Mouse (Mus musculus) MEL-GATA-1-ER (cell line): ENCODE measurements around the gene Zcchc24.
A peak's percentile ranks its signal among the peaks of the same experiment; 100 is the strongest.
"Not testable (repeated sequence)": the region's sequence is repeated elsewhere in the genome, so short reads cannot be mapped to it uniquely, and the experiment has no call there.

Experiments
- DNase-seq: peaks from one replicate; pipeline ENCODE4 v3.0.0-alpha.2; 2012; ENCODE audit warnings: low read depth; ENCODE audit errors: extremely low read depth

Zcchc24 gene

DNA sequence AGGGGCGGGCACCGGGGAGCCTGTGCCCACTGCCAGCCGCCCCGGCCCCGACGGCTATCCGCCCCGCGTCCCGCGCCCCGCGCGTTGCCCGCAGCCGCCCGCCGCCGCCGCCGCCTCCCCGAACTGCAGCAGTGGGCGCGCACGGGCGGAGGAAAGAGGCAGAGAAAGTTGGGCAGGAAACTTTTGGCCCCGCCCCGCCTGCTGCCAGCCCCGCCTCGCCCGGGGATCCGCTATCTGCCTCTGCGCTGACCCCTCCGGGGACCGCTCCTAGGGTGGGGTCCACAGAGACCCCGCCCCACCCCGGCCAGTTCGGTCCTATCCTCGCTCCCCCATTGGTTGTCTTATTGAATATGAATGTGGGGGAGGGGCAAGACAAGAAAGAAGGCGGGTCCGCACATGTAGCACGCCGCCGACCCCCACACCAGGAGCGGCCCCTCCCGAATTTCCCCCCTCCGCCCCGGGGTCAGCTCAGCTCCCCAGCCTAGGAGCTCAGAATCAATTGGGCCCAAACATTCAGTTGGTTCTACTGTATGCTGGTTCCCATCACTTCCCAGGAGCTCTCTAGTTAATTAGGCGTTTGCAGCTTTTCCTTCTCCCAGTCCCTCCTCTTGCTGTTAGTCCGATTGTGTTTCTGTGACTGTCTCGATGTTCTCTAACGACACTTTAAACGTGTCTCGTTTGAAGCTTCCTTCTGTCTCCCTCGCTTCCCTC, at the start of gene Zcchc24:
Gene Zcchc24, minus strand, starts transcription at position 125 of the 711 bp plus-strand sequence.
- DNase-seq: peak; percentile 77

DNA sequence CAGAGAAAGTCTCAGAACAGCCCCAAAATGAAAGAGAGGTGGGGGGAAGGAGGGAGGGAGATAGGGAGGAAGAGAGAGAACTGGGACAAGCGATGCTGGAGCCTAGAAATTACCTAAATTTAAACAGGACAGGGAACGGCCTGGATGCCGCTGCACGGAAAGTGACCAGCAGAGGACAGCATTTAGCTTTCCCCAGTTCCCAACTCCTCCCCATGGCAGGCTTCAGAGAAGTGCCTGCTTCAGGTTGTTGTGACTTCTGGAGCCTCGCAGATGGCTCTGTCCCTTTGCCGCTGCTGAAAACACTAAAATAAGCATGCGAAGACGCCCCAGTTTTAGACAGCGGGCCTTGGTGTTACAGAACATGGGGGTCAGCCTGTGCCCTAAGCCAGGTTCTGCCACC, 47.6 kb upstream of the Zcchc24 start:
- no peak for DNase-seq

DNA sequence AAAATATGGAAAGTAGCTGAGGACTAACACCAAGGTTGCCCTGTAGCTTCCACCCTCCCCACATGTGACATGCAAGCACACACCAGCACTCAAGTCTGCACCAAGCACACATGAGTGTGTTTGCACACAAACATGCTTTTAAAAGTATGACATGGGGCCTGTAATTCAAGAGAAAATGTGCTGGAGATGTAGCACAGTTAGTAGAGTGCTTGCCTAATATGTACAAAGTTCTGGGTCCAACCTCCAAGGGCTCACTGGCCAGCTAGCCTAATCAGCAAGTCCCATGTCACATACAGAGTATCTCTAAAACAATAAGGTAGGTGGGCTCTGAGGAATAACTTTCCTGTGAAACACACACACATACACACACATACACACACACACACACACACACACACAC, 45.3 kb upstream of the Zcchc24 start:
- no peak for DNase-seq

DNA sequence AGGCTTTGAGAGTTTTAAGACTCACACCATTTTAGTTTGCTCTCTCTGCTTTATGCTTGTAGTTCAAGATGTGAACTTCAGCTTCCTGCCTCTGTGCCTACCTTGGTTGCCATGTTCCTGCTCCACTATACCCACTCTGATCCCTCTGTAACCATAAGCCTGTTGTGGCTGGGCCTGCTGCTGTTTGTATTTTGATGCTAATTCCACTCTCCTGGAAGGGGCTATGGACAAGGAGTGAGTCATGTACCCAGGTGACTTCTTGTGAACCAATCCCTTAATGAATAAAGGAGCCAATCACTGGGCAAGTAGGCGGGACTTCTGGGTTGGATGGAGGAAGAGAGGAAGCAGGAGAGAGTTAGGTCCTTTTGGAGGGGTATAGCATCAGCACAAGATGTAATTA, 42.2 kb upstream of the Zcchc24 start:
- not testable (repeated sequence) for DNase-seq

DNA sequence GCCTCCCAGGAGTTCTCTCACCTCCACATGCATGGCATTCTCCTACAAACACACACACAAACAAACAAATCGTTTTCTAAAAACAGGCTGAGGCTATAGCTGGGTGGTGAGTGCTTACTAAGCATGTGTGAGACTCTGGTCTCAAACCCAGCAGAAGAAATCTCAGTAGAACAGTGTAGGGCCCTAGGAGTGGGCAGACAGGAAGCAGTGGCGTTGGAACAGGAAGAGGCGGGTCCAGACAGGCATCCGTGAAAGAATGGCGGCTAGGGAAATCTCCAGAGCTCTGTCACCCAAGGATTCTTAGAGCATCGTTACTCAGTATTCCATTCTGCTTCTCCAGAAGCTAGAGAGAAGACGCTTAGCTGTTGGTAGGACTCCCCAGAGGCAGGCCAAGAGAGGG, 37.7 kb upstream of the Zcchc24 start:
- no peak for DNase-seq

DNA sequence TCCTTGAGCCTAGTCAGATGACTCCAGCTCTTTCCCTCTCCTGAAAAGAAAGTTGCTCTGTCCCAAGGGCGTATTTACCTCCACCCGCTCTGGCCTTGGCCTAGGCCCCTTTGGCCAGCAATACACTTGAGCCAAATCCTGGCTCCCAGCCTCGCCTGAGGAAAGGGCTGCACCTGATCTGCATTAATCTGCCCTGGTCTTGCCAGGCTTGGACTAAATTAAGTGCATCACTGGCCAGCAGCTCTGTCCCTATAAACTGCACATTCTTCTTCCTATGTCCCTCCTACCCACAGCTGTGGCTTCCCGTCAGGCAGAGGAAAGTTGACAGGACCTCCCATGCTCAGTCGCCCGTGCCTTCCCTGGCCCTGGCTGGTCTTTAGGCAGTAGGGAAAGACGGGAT, 37.0 kb upstream of the Zcchc24 start:
- no peak for DNase-seq

DNA sequence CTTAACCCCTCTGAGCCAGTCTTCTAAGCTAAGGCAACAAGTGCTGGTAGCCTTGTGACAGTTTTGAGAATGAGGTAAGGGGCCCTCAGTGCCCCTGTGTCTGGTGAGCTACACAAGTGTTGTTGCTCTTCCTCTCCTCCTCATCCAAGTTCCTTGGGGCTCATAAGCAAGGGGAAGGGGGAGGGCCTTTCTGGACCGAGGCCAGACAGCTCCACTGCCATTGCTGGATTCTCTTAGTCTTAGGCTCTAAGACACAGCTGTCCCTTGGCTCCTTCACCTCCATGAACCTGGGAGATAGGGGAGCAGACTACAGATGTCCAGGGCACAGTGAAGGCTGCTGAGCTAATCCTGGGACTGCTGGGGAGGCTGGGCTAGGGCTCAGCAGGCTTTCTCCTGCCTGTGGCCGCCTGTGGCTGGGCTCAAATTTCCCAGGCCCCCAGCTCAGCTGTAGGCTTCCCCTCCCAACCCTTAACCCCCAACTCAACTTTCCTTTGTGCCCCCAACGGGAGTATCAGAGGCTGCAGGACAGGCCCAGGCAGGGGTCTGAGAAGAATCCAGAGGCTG, 34.5 kb upstream of the Zcchc24 start:
- DNase-seq: no peak

DNA sequence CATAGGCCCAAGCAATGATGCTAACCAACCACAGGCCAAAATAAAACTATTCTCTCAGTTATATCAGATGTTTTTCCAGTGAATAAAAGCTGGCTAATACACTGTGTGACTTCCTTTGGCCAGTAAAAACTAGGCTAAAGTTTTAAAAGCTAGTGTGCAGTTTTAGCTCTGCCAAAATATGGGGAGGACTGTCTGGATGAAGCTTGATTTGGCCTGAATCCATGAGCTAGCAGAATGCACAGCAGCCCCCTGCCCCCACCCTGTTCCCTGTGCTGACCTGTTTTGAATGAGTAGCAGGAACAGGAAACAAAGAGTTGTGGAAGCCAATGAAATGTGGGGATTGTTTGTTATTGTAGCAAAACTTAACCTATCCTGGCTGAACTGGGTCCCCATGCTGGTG, 33.7 kb upstream of the Zcchc24 start:
- no peak for DNase-seq

DNA sequence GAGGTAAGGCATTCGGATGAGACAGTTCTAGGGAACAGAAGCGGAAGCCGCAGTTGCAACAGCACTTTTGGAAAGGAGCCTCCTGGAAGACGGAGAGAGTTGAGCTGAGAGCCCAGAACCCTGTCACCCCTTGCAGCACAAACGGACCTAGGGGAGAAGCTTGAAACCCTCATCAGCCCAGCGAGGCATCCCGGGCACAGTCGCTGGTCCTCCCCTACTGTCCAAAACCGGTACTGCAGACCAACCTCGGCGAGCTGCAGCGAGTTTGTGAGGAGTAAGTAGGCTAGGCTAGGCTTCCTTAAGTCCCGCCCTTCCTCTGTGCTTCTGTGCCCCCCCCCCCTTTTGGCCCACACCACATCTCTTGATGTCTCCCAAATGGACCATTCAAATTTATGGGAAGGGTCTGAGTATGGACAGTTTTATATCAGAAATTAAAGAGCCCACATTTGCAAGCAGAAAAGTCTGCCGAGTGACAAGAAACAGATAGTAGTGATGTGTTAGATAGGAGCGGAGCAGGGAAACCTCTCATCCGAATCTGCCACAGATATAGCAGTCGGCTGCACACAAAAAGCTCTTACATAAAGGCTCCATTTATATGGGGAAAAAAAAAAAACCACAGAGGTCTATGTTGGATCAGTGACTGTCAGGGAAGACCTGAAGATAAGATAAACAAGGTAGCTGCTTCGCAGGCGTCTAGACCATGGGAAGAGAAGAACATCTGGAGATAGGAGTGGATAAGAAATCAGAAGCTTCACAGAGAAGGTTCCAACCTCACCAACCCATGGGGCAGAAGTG, 31.5 kb upstream of the Zcchc24 start:
- peak; percentile 43 for DNase-seq

DNA sequence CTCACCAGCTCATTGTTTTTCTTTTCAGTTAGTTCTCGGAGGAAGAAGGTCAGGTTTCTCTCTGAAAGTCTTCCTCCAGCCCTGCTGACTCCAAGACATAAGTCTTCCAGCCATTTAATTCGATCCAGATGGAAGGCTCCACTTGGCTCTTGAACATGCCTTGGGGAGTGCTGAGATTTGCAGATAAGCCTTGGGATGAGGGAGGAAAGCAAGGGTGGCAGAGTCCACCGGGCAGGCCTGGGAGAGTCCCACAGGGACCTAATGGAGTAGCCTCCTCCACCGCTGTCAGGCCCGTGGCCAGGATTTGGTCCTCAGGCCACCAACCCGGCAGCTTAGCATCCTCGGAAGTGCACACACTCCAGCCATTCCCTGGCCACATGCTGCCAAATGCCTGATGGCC, 27.8 kb upstream of the Zcchc24 start:
- no peak for DNase-seq

DNA sequence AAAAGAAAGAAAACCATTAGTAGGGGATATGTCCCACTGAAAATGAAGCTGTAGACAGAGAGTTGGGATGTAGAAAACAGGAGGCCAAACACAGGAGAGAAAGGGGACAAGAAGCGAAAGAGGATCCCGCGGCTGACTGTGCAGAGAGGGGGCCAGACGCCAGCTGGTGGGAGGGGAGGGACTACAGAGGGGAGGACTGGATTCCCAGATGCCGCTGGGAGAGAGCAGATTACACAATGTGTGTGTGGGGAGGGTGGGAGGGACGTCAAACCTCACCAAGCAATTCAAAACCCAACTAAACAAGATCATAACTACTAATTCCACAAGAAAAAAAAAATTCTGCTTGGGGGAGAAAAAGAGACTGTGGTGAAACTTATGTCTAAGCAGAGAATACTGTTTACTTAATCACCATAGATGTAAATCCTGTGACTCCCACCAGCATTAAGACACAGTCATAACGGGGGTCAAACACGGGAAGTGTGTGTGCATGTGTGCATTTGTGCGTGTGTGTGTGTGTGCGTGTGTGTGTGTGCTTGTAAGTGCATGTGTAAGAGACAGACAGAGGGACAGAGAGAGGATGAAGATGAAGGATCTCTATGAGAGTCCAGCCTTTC, 26.8 kb upstream of the Zcchc24 start:
- DNase-seq: no peak

DNA sequence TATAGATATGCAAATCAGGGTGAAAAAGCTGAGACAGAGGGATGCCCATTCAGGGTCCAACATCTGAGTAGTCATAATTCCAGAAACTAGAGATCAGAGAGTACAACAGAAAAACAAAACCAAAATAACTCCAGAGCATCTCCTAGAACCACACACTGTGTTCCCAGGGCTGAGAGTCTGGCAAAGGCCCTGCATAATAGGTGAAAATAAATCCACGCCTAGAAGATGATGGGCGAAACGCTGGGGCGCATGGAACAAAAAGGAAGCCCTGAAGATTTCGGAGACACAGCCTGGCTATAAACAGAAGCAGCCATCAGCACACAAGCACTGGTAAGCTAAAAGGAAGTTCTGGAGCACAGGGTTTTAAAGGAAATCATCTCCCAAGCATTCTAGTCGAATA, 26.2 kb upstream of the Zcchc24 start:
- DNase-seq: no peak

DNA sequence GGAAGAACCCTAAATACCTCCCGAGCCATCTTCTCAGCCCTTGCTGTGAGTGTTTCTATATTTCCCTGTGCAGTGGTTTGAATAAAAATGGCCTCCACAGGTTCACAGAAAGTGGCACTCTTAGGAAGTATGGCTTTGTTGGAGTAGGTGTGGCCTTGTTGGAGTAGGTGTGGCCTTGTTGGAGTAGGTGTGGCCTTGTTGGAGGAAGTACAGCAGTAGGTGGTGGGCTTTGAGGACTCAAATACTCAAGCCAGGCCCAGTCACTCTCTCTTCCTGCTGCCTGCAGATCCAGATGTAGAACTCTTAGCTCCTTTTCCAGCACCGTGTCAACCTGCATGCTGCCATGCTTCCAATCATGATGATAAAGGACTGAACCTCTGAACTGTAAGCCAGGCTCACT, 25.5 kb upstream of the Zcchc24 start:
- DNase-seq: no peak

DNA sequence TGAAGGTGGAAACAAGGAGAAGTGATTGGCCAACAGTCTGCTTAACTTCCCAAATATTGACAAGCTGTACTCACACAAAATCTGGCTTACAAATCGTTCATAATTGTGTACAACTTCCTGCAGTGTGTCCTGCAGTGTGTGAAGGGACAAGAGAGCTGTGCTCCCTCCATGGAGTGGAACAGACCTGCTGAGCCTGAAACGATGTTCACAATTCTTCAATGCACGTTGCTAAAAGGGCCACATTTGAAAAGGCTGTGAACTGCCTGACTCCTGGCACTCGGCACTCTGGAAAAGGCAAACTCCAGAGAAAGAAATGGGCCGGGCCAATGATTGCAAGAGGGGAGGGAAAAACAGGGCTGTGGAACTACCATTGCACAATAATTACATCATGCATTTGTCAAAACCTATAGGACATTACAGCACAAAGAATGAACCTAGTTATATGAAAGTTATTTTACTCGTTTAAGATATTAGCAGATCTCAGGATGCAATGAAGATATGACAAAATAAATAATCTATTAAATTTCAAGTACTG, 22.0 kb upstream of the Zcchc24 start:
- DNase-seq: no peak

DNA sequence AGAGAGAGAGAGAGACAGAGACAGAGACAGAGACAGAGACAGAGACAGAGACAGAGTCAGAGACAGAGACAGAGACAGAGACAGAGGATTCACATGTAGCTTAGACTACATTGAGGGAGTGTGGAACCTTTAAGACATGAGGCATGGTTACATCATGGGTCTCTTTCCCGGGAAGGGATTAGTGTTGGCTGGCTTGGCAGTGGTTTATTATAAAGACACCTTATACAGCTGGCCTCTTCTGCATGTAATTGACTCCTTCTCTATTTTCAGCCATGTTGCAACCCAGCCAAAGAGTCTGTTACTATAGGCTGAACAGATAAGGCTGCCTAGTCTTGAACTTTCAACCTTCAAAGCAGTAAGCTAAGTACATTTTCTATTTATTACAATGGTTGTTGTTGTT, 21.1 kb upstream of the Zcchc24 start:
- DNase-seq: no peak

DNA sequence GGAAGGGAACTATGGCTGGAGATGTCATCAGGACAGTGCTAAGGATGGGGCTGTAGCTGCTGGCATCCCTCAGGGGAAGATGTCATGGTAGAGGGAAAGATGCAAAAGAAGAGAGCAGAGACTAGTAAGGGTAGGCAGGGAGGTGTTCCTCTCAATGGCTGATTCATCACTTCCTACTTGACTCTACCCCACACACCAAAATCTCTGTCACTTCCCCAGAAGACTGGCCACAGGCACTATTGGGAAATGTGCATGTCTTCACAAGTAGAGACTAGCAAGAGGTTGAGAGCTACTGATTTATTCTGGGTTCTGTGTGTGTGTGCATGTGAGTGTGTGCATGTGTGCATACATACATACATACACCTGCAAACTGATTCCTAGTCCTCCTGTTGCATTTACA, 20.4 kb upstream of the Zcchc24 start:
- no peak for DNase-seq

DNA sequence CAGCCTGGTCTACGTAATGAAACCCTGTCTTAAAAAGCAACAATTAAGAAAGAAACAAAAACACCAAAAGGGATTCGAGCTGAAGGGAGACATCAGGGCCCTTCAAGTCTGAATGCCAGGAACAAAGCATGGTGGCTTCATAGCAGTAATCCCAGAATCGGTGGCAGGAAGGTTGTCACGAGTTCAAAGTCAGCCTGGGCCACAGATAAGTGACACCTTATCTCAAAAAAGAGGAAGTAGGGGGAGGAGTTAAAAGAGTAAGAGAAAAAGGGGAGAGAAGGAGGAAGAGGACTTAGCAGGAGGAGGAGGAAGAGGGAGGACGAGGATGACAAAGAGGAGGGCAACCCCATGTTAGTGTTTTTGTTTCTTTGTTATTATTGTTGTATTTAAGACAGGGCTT, 19.4 kb upstream of the Zcchc24 start:
- DNase-seq: peak; percentile 51

DNA sequence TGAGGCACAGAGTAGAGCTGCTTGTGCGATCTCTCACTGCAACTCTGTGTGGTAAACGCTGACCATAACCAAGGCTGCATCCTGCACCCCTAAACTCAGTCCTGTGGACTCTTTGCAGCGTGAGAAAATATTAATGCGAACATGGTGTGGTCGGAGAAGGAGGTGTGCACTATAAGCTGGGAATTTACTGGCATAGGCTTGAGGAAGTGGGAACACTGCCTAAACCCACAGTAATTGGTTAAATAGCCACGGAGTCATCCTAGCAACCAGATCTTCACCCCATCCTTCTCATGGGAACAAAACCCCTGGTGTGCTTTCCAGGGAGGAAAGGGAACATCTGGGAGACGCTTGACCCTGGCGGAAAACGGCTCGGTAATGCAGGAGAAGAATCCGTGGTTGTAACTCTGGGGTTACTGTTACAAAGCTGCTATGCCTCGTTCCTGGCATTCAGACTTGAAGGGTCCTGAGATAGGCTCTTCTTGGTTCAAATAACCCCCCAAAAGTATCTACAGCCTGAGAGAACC, 18.6 kb upstream of the Zcchc24 start:
- DNase-seq: no peak

DNA sequence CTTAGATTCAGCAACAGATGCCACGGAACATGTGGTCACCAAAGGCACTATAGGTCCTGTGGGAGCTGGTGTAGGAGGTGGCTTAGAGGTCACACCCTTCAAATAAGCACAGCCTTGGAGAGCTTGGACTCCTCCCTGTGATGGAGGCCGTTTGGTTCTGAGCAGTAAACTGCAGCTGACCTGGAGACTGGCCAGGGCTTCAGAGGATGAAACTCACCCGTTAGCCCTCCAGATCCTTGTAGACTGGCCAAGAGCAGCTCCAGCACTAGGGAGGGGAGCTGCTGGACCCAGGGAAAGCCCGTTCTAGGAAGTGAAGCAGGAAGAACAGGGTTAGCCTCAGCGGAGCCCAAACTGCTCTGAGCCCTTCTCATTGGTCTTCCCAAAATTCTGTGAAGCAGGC, 18.1 kb upstream of the Zcchc24 start:
- no peak for DNase-seq

DNA sequence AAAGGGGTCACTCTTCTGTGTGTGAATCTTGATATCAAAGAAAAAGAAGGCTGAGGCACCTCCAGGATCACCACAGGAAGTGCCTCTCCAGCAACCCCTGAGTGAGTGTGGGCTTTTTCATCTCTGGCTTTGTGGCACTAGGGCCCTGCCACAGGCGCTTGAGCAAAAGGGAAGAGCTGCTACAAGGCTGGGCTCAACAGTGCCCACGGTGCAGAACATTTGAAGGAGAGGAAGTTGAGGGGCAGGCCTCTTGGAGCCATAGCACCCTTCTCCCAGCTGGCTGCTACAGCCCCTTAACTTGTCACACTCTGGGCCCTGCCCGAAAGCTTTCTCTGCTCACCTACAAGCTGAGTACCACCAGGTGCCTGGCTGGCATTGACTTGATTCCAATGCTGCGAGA, 16.4 kb upstream of the Zcchc24 start:
- DNase-seq: no peak

DNA sequence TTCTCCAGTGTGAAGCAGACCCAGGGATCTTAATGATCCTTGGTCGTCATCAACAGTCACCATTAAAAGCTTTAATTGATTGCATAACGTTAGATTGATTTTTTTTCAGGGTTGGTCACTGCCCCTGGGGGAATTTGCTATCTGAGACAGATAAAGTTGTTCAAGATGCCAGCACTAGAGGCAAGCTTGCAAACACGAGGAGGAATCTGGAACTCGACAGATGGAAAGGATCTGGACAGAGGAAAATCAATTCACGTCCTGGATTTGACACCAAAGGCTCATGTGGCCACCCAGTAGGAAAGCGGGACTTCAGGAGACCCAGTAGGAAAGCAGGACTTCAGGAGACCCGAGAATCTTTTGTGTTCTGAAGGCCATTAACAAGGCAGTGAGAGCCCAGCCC, 14.4 kb upstream of the Zcchc24 start:
- no peak for DNase-seq

DNA sequence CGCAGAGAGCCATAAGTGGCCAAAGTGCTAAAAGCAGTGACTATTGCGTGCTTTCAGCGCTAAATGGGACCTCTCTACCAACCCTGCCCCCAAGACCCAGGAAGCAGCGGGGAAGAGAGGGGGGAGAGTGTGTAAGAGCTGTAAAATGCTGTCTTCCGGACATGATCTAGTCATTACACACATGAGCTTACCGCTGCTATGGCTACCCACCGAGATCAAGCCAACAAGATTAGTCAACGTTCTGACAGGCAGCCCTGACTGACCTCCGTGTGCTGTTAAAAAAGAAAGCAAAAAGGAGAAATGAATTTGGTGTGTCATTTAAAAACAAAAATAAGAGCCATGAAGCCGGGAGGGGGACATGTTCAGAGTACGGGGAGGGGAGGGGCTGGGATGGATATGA, 11.8 kb upstream of the Zcchc24 start:
- no peak for DNase-seq
